Mouse (Mus musculus) lung, postnatal 0 days (tissue): ENCODE results near the gene Erc1.

Experiments
- CTCF ChIP-seq: IDR thresholded peaks from 2 replicates; pipeline ENCODE4 v1.5.1; 2016; ENCODE audit warnings: antibody characterized with exemption, mild to moderate bottlenecking
- EP300 ChIP-seq: IDR thresholded peaks from 2 replicates; pipeline ENCODE4 v1.6.1; 2016; ENCODE audit warnings: antibody characterized with exemption, mild to moderate bottlenecking, control low read depth

DNA sequence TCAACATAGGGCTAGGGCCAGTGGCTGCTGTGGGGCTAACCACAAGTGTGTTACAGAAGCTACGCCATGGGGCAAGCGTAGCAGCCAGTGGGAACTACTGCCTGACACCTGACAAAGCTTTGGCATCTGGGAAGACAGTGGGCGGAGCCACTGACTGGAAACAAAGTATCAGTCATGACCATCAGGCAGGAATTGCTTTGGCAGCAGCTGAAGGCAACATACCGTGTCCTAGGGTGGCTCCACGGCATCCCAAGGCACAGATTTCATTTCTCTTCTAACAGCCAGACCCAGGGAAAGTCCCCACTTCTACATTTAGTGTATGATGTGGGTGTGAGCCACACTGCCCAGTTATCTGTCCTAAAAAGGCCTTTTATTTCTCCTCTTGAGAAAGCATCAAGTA lies 321.5 kb downstream of the Erc1 start:
- TF ChIP-seq CTCF (no peak), EP300 (no peak)
